In the genomic region with DNA sequence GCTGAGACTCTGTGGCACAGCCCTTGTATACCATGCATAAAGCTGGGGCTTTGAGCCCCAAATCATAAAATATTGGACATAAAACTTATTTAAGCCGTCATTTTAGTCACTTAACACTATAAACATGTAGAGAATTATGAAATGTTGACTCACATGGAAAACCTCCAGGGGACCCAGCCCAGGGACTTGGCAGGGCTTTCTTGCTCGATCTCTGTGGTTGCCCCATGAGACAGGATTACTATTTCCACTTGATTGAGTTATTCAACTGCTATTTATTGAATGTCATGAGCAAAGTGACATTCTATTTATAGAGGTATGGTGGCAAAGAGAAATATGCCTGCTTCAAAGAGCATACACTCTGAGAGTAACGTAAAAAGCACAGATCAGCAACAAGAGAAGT, we compare ENCODE assay signal across 20 mouse cellular contexts. TPM values are rescaled to one million over a fixed set of nuclear protein-coding genes. Genes with fewer than 3 reads are reported as not detected.
A peak's percentile ranks its signal among the peaks of the same experiment; 100 is the strongest.
DNase-seq lines count a peak whose midpoint lies in the region; ATAC-seq and TF ChIP-seq lines count a peak whose summit lies in the region.
"Had no signal": no experiment of that assay in that cellular context is flagged by ENCODE, and none has a peak within 500 bp of the region (broad histone marks: within the 10 kb centered on the region; RNA-seq: fewer than 3 reads in every experiment).

No protein-coding gene starts in this region.

- no peak for ATAC-seq in embryonic facial prominence, embryonic 14.5 days (ENCODE audit: low read depth)
- ATAC-seq in forebrain, postnatal 0 days = no peak
- ATAC-seq: activated CD4-positive, CD25-positive, alpha-beta regulatory T cell, adult 4 months had no signal

- H3K27me3 ChIP-seq in embryonic facial prominence, embryonic 14.5 days (replicated peaks; ENCODE audit: control insufficient read depth, insufficient read depth, low read length) = no peaks in the 10 kb centered on the region
- H3K27me3 ChIP-seq in embryonic facial prominence, embryonic 10.5 days (replicated peaks; ENCODE audit: low read depth, poor library complexity, severe bottlenecking) = no peaks in the 10 kb centered on the region
- no peaks in the 10 kb centered on the region for H3K27me3 ChIP-seq in forebrain, postnatal 0 days (ENCODE audit: insufficient read depth, low read length)
- H3K27me3 ChIP-seq: hindbrain, embryonic 13.5 days had no signal

- TF ChIP-seq CTCF in forebrain, postnatal 0 days (IDR thresholded peaks at IDR 0.05; ENCODE audit: low read depth) = no peak

- H3K4me1 ChIP-seq in embryonic facial prominence, embryonic 14.5 days (ENCODE audit: control insufficient read depth, insufficient read depth, low read length) = no peaks in the 10 kb centered on the region
- H3K4me1 ChIP-seq in embryonic facial prominence, embryonic 10.5 days = peaks cover 11% of the 10 kb centered on the region
- no peaks in the 10 kb centered on the region for H3K4me1 ChIP-seq in forebrain, postnatal 0 days (ENCODE audit: insufficient read depth)
- H3K4me1 ChIP-seq: hindbrain, embryonic 13.5 days had no signal

- no peak overlapping the region for H3K9ac ChIP-seq in embryonic facial prominence, embryonic 14.5 days (ENCODE audit: low read depth, low read length)
- no peak overlapping the region for H3K9ac ChIP-seq in forebrain, postnatal 0 days
- H3K9ac ChIP-seq: hindbrain, embryonic 13.5 days; lung, embryonic 14.5 days had no signal

- H3K9me3 ChIP-seq in embryonic facial prominence, embryonic 14.5 days (ENCODE audit: control insufficient read depth, low read length) = no peaks in the 10 kb centered on the region
- no peaks in the 10 kb centered on the region for H3K9me3 ChIP-seq in embryonic facial prominence, embryonic 10.5 days
- no peaks in the 10 kb centered on the region for H3K9me3 ChIP-seq in forebrain, postnatal 0 days (ENCODE audit: low read length)
- H3K9me3 ChIP-seq: G1E; hindbrain, embryonic 13.5 days had no signal

- no peaks in the 10 kb centered on the region for H3K36me3 ChIP-seq in embryonic facial prominence, embryonic 14.5 days (ENCODE audit: control insufficient read depth, insufficient read depth, low read length)
- no peaks in the 10 kb centered on the region for H3K36me3 ChIP-seq in embryonic facial prominence, embryonic 10.5 days (replicated peaks)
- H3K36me3 ChIP-seq in forebrain, postnatal 0 days (ENCODE audit: insufficient read depth) = no peaks in the 10 kb centered on the region
- H3K36me3 ChIP-seq: G1E; hindbrain, embryonic 13.5 days had no signal

- H3K27ac ChIP-seq in embryonic facial prominence, embryonic 14.5 days (replicated peaks; ENCODE audit: low read depth, low read length) = no peak overlapping the region
- no peak overlapping the region for H3K27ac ChIP-seq in embryonic facial prominence, embryonic 10.5 days (replicated peaks)
- no peak overlapping the region for H3K27ac ChIP-seq in forebrain, postnatal 0 days (ENCODE audit: low read depth, low read length)
- H3K27ac ChIP-seq: hindbrain, embryonic 13.5 days had no signal

- peak; percentile 35 for DNase-seq in embryonic facial prominence, embryonic 14.5 days (ENCODE audit: low spot score)
- DNase-seq in embryonic facial prominence, embryonic 10.5 days (ENCODE audit: low spot score) = no peak
- peak; percentile 13 to 41 for DNase-seq in urinary bladder, postnatal 36 days (ENCODE audit: low spot score in 2 of 2)
- no peak for DNase-seq in urinary bladder, postnatal 4 days (ENCODE audit: low spot score in 2 of 2)
- DNase-seq in heart, adult 9 months (ENCODE audit: low spot score in 2 of 2) = peak; percentile 53 to 76
- no peak for DNase-seq in frontal cortex, postnatal 25 days (ENCODE audit: low spot score in 2 of 2)
- DNase-seq in forebrain, postnatal 0 days = no peak
- DNase-seq in right cerebral cortex, adult 2 months (ENCODE audit: low spot score in 2 of 2) = no peak
- DNase-seq: kidney, adult 11 months; lung, embryonic 14.5 days had no signal

- no peak overlapping the region for H3K4me3 ChIP-seq in embryonic facial prominence, embryonic 14.5 days (ENCODE audit: low read depth, low read length)
- no peak overlapping the region for H3K4me3 ChIP-seq in embryonic facial prominence, embryonic 10.5 days
- no peak overlapping the region for H3K4me3 ChIP-seq in forebrain, postnatal 0 days (ENCODE audit: low read depth, low read length)
- H3K4me3 ChIP-seq: erythroblast, embryonic 14.5 days; hindbrain, embryonic 13.5 days had no signal

- WGBS in embryonic facial prominence, embryonic 14.5 days = 49% methylated on average over 3 of the region's 3 CpGs
- WGBS in embryonic facial prominence, embryonic 10.5 days = 81% methylated on average over 3 of the region's 3 CpGs
- 51% methylated on average over 3 of the region's 3 CpGs for WGBS in forebrain, postnatal 0 days

- H3K4me2 ChIP-seq in embryonic facial prominence, embryonic 14.5 days (ENCODE audit: low read depth, low read length) = no peak overlapping the region
- H3K4me2 ChIP-seq in forebrain, postnatal 0 days (ENCODE audit: low read depth) = no peak overlapping the region
- H3K4me2 ChIP-seq: hindbrain, embryonic 13.5 days; lung, embryonic 14.5 days; midbrain, embryonic 11.5 days had no signal

RNA-seq across cellular contexts. Expression of gene Fam124a, which starts 46.2 kb away (rescaled TPM):
- polyA plus RNA-seq in embryonic facial prominence, embryonic 14.5 days (2014; fragmentation: Nextera tagmentation; extraction: Ambion mirVana) = 3.2 and 3.8 TPM in 2 replicates
- 1.6 and 2.8 TPM in 2 replicates for polyA plus RNA-seq in embryonic facial prominence, embryonic 10.5 days (2016; fragmentation: Nextera tagmentation; extraction: Ambion mirVana)
- 41.7 and 66.4 TPM in 2 replicates for total RNA-seq in forebrain, postnatal 0 days (2014; rRNA removed)
- 39.6 and 52.3 TPM in 2 replicates for polyA plus RNA-seq in forebrain, postnatal 0 days (2015; fragmentation: Nextera tagmentation; extraction: Ambion mirVana)
- polyA plus RNA-seq: activated CD4-positive, CD25-positive, alpha-beta regulatory T cell, adult 4 months; erythroblast, embryonic 14.5 days; G1E had no signal

RNA-seq across cellular contexts. Expression of gene Gucy1b2, which starts 53.3 kb away (rescaled TPM):
- 0.10 and 0.15 TPM in 2 replicates for polyA plus RNA-seq in embryonic facial prominence, embryonic 14.5 days (2014; fragmentation: Nextera tagmentation; extraction: Ambion mirVana)
- polyA plus RNA-seq in embryonic facial prominence, embryonic 10.5 days (2016; fragmentation: Nextera tagmentation; extraction: Ambion mirVana) = not detected in 2 replicates
- total RNA-seq in forebrain, postnatal 0 days (2014; rRNA removed) = 0.92 and 1.4 TPM in 2 replicates
- polyA plus RNA-seq in forebrain, postnatal 0 days (2015; fragmentation: Nextera tagmentation; extraction: Ambion mirVana) = 0.64 and 0.84 TPM in 2 replicates
- total RNA-seq: G1E had no signal
- polyA plus RNA-seq: activated CD4-positive, CD25-positive, alpha-beta regulatory T cell, adult 4 months; C2C12; erythroblast, embryonic 14.5 days; G1E; large intestine, adult 2 months had no signal

RNA-seq across cellular contexts. Expression of gene Gm4131, which starts 57.4 kb away (rescaled TPM):
- polyA plus RNA-seq in embryonic facial prominence, embryonic 14.5 days (2014; fragmentation: Nextera tagmentation; extraction: Ambion mirVana) = 0.28 TPM in 1 of 2 replicates, not detected in the other
- not detected in 2 replicates for polyA plus RNA-seq in embryonic facial prominence, embryonic 10.5 days (2016; fragmentation: Nextera tagmentation; extraction: Ambion mirVana)
- total RNA-seq in forebrain, postnatal 0 days (2014; rRNA removed) = not detected in 2 replicates
- 0.22 TPM in 1 of 2 replicates, not detected in the other for polyA plus RNA-seq in forebrain, postnatal 0 days (2015; fragmentation: Nextera tagmentation; extraction: Ambion mirVana)
- total RNA-seq: G1E had no signal
- polyA plus RNA-seq: activated CD4-positive, CD25-positive, alpha-beta regulatory T cell, adult 4 months; C2C12; cortical plate, adult 2 months; erythroblast, embryonic 14.5 days; G1E; large intestine, adult 2 months; limb, embryonic 11.5 days; lung, embryonic 14.5 days; midbrain, embryonic 11.5 days; neural tube, embryonic 11.5 days had no signal

Comparison
In these comparisons a context has a peak if more than half of its experiments do, and no peak if none do; other contexts are left out.
1. DNase-seq: peak in embryonic facial prominence, embryonic 14.5 days (single experiment), urinary bladder, postnatal 36 days (2 of 2) and heart, adult 9 months (2 of 2); none in embryonic facial prominence, embryonic 10.5 days (single experiment), urinary bladder, postnatal 4 days (0 of 2), frontal cortex, postnatal 25 days (0 of 2), forebrain, postnatal 0 days (single experiment) and right cerebral cortex, adult 2 months (0 of 2).